Comparison of ENCODE assay signal across 8 mouse cellular contexts in genomic region chr11:72301334-72301733, GRCm38 (mm10). TPM values are rescaled to one million over a fixed set of nuclear protein-coding genes. Genes with fewer than 3 reads are reported as not detected.
DNase-seq lines count a peak whose midpoint lies in the region; ATAC-seq and TF ChIP-seq lines count a peak whose summit lies in the region.

TSS of gene Xaf1 (plus strand) at chr11:72301629.

- H3K4me1 ChIP-seq in limb, embryonic 12.5 days (replicated peaks) = no peaks in the 10 kb centered on the region
- H3K4me1 ChIP-seq in limb, embryonic 10.5 days = peaks cover 4% of the 10 kb centered on the region; the same call in 1 of the 2 replicates
- H3K4me1 ChIP-seq in lung, postnatal 0 days (ENCODE audit: insufficient read depth, low read depth, low read length) = peaks cover 12% of the 10 kb centered on the region; the same call in 1 of the 2 replicates

- TF ChIP-seq CTCF in lung, postnatal 0 days (IDR thresholded peaks at IDR 0.05) = no peak

- H3K27me3 ChIP-seq in limb, embryonic 12.5 days = no peaks in the 10 kb centered on the region
- no peaks in the 10 kb centered on the region for H3K27me3 ChIP-seq in limb, embryonic 10.5 days (ENCODE audit: low read depth, poor library complexity, severe bottlenecking)
- H3K27me3 ChIP-seq in lung, postnatal 0 days (replicated peaks; ENCODE audit: insufficient read depth, low read length) = no peaks in the 10 kb centered on the region

- no peak within 1 kb of the TSS for H3K9ac ChIP-seq in limb, embryonic 12.5 days (replicated peaks)
- H3K9ac ChIP-seq in lung, postnatal 0 days (replicated peaks; ENCODE audit: low read depth) = peak within 1 kb of the TSS; percentile 8

- no peak for ATAC-seq in limb, embryonic 12.5 days (ENCODE audit: insufficient number of reproducible peaks, insufficient read depth, low FRiP score, low TSS enrichment, low read depth)
- ATAC-seq in lung, postnatal 0 days = peak; percentile 97

- no peaks in the 10 kb centered on the region for H3K36me3 ChIP-seq in limb, embryonic 12.5 days
- H3K36me3 ChIP-seq in limb, embryonic 10.5 days = no peaks in the 10 kb centered on the region
- H3K36me3 ChIP-seq in lung, postnatal 0 days (ENCODE audit: insufficient read depth, low read length) = no peaks in the 10 kb centered on the region; the same call in 1 of the 2 replicates

- no peak for DNase-seq in limb, embryonic 10.5 days (ENCODE audit: low spot score)
- DNase-seq in adrenal gland, postnatal 36 days = peak; percentile 82 to 85
- DNase-seq in heart, adult 11 months = peak; percentile 99
- DNase-seq in kidney, adult 11 months = peak; percentile 64
- peak; percentile 95 for DNase-seq in lung, postnatal 0 days (ENCODE audit: low spot score)
- peak; percentile 28 to 45 for DNase-seq in spleen, adult 18-20 months
- DNase-seq in right cerebral cortex, postnatal 4 days = no peak

- H3K27ac ChIP-seq in limb, embryonic 12.5 days = no peak within 1 kb of the TSS
- no peak within 1 kb of the TSS for H3K27ac ChIP-seq in limb, embryonic 10.5 days
- H3K27ac ChIP-seq in lung, postnatal 0 days (ENCODE audit: low read length) = peak within 1 kb of the TSS; percentile 79

- H3K9me3 ChIP-seq in limb, embryonic 12.5 days = no peaks in the 10 kb centered on the region
- no peaks in the 10 kb centered on the region for H3K9me3 ChIP-seq in limb, embryonic 10.5 days (replicated peaks)
- no peaks in the 10 kb centered on the region for H3K9me3 ChIP-seq in lung, postnatal 0 days (ENCODE audit: low read length)

- H3K4me2 ChIP-seq in limb, embryonic 12.5 days = peak within 1 kb of the TSS; percentile 1; the same call in 1 of the 2 replicates
- peak within 1 kb of the TSS; percentile 69 for H3K4me2 ChIP-seq in lung, postnatal 0 days (replicated peaks; ENCODE audit: low read depth, low read length)

- no peak within 1 kb of the TSS for H3K4me3 ChIP-seq in limb, embryonic 12.5 days (replicated peaks)
- H3K4me3 ChIP-seq in limb, embryonic 10.5 days = no peak within 1 kb of the TSS
- H3K4me3 ChIP-seq in lung, postnatal 0 days (ENCODE audit: low read depth, low read length) = peak within 1 kb of the TSS; percentile 40

- 41% methylated on average over 6 of the region's 6 CpGs for WGBS in limb, embryonic 12.5 days
- WGBS in limb, embryonic 10.5 days = 45% methylated on average over 6 of the region's 6 CpGs
- WGBS in lung, postnatal 0 days = 1% methylated on average over 6 of the region's 6 CpGs

- TF ChIP-seq EP300 in lung, postnatal 0 days (IDR thresholded peaks at IDR 0.05) = no peak

RNA-seq across cellular contexts. Expression of gene Xaf1, which starts in this region (rescaled TPM):
- 1.6 and 1.9 TPM in 2 replicates for polyA plus RNA-seq in limb, embryonic 12.5 days (2016; fragmentation: Nextera tagmentation; extraction: Ambion mirVana)
- polyA plus RNA-seq in limb, embryonic 10.5 days (2016; fragmentation: Nextera tagmentation; extraction: Ambion mirVana) = 2.5 and 4.1 TPM in 2 replicates
- 10 to 100 TPM; 30.0 to 33.3 TPM for total RNA-seq in adrenal gland, postnatal 36 days (2021)
- 32.3 and 39.7 TPM in 2 replicates for polyA plus RNA-seq in lung, postnatal 0 days (2015; fragmentation: Nextera tagmentation; extraction: Ambion mirVana)

Comparison
In these comparisons a context has a peak if more than half of its experiments do, and no peak if none do; other contexts are left out.
1. DNase-seq: peak in adrenal gland, postnatal 36 days (2 of 2), heart, adult 11 months (single experiment), kidney, adult 11 months (single experiment), lung, postnatal 0 days (single experiment) and spleen, adult 18-20 months (2 of 2); none in limb, embryonic 10.5 days (single experiment) and right cerebral cortex, postnatal 4 days (single experiment).